Mouse (Mus musculus) adrenal gland, postnatal 36 days (tissue): ENCODE results near the gene Syt6. TPM values are rescaled to one million over a fixed set of nuclear protein-coding genes. Genes with fewer than 3 reads are reported as not detected.

ENCODE experiments used
- DNase-seq, 2 experiments: peaks; one replicate each; pipeline ENCODE4 v3.0.0; 2021; ENCODE audit warnings: mixed read lengths in 1 of 2
- long read RNA-seq, 2 experiments: library from polyadenylated mRNA; stranded (forward); transcript quantifications; one replicate each; pipeline ENCODE4 v2.0.0; 2021; ENCODE audit warnings: borderline sequencing depth in 2 of 2
- total RNA-seq, 2 experiments: library from RNA; stranded (reverse); gene quantifications; 2 replicates each; pipeline ENCODE4 v1.2.3; 2021

Gene Syt6
- total RNA-seq: not detected
- long read RNA-seq, experiment 1: 0 reads
- long read RNA-seq, experiment 2: 0 reads

DNA sequence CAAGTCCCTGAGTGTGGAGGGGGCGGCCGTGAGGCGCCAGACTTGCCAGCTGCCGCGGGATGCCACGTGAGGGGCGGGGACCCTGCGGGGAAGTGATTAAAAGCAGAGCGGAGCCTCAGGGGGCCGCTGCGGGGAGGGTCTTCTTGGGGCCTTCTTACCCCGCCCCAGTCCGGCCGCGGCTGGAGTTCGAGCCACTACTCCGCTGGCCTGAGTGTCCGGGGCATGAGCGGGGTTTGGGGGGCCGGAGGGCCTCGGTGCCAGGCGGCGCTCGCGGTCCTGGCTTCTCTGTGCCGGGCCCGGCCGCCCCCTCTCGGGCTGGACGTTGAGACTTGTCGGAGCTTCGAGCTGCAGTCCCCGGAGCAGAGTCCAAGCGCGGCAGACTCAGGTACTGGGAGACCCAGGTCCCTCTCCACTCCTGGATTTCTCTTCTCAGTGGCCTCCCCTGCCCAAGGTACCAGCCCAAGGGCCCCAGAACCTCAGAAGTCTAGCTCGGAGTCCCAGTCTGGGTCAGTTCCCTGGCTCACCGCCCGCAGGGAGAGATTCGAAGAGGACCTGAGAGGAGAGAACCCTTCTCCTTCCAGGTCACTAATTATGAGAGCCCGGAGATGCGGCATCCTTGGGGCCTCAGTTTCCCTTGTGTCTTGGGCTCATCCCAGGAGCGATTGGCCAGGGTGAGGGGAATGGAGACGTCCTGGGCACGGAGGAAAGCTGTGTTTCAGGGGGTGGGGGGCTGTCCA, at the start of gene Syt6:
Syt6 (plus strand) TSS at position 76 of the 737 bp plus-strand sequence.
- no peak for DNase-seq

DNA sequence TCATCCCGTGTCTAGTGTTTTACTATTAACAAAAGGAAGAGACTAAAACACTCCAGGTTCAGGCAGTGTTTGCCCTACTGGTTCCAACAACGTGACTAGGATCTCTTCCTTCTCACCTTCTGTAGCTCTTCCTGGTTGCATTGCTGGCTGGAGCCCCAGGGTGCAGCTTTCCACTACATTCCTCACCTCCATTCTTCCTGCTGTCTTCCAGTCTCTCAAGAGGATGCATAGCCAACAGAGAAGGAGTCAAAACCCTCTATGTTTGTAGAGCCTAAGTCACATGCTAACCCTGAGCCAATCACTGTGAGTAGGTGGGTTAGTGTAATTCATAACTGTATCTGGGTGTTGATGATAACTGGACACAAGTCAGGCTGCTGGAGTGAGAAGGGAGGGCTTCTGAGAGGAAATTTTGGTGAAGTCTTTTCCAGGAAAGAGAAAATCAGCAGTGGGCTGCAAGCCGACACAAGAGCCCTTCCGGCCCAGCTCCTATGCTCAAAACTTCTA, 48.8 kb upstream of the Syt6 start:
- DNase-seq: no peak

DNA sequence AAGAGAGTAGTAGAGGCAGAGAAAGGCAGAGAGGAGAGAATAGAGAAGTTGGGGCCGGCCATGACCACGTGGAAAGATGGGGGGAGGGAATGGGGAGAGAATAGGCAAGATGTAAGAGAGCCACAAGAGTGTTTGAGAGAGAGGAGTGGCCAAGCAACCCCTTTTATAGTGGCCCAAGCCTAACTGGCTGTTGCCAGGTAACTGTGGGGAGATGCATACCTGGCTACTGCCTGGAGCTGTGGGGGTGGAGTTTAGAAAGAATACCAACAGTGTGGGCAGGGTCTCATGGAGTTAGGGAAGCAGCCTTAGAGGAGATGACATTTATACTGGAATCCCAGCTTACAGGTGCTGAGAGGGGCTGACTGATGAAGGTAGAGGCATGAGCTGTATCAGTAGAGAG, 48.2 kb upstream of the Syt6 start:
- DNase-seq: no peak

GRCm38 (mm10) chr3:103534036-103534435, 41.0 kb upstream of the Syt6 start:
- no peak for DNase-seq

- DNase-seq: no peak
Observed at GRCm38 (mm10) chr3:103535207-103535606, 39.8 kb upstream of the Syt6 start.

DNA sequence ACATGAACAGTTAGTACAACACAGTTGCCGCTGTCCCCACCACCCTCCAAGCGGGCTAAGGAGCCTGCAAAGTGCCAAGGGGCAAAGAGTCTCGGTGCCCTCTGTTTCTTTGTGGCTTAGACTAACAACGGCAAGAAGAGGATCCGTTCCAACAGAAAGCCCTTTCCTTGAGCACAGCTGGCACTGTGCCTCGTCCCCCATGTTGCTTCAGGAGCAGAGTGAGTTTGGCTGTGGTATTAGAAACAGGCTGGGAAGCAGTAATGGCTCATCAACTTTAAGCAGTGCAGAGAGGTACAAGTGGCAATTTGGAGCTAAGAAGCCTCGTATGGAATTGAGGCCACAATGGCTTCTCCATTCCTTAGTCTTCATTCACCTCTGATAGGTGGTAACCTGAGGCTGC, 35.9 kb upstream of the Syt6 start:
- DNase-seq: peak in 1 of 2 experiments; percentile 12

DNA sequence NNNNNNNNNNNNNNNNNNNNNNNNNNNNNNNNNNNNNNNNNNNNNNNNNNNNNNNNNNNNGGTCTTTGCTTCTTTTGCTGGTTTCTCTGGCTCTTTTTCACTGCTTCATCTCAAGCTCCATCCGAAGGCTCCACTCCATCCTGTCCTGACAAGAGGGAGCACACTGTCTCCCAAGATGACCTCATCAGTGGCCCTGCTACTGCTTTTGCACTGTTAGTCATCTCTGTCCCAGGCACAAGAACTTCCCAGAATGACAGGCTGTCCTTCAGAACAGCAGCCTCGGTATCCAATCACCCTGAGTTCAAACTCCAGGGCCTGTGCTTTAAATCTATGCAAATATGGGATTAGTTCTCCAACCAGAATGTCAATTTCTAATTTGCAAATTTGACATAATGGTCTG, 28.9 kb upstream of the Syt6 start:
- DNase-seq: peak; percentile 46 to 58

DNA sequence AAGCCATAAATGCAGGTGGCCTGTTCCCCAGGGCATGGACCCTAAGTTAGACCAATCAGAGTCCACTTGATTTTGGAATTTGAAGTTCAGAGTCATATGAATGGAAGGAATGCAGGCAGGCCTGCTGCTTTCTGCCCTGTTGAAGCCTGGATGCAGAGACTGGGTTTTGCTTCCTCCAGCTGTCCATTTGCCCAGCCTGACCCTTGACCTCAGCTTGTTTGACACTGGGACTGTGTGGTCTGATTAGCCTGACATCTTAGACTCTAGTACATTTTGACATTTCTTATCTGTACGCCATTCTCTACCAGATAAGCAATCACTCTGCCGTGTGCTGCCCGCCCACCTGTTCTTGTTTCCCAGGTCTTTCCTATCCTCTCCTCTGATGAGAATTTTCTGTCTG, 28.4 kb upstream of the Syt6 start:
- no peak for DNase-seq

GRCm38 (mm10) chr3:103550236-103550635, 24.8 kb upstream of the Syt6 start:
- DNase-seq: no peak

- no peak for DNase-seq
Observed at GRCm38 (mm10) chr3:103567226-103567625, 7.8 kb upstream of the Syt6 start.

- no peak for DNase-seq
Observed at GRCm38 (mm10) chr3:103572526-103572925, 2.5 kb upstream of the Syt6 start.

- DNase-seq: no peak
Observed at GRCm38 (mm10) chr3:103573106-103573790, 1.8 kb upstream of the Syt6 start.

DNA sequence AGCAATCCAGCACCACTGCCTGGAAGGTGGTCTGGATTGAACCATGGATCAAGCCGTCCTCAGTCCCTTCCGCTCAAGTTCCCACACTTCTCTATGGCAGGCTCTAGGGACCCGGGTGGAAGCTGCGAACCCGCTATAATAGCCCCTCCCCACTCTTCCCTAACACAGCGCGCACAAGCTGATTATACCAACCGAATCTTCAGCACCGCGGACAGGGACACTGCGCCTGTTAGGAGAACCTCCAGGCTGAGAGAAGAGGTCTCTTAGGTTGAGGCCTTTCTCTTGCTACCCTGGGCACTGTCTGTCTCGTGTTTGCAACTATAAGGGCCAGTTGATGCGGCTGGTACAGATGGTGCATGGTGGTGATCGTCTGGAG, 1.3 kb upstream of the Syt6 start:
- peak; percentile 78 to 81 for DNase-seq

DNA sequence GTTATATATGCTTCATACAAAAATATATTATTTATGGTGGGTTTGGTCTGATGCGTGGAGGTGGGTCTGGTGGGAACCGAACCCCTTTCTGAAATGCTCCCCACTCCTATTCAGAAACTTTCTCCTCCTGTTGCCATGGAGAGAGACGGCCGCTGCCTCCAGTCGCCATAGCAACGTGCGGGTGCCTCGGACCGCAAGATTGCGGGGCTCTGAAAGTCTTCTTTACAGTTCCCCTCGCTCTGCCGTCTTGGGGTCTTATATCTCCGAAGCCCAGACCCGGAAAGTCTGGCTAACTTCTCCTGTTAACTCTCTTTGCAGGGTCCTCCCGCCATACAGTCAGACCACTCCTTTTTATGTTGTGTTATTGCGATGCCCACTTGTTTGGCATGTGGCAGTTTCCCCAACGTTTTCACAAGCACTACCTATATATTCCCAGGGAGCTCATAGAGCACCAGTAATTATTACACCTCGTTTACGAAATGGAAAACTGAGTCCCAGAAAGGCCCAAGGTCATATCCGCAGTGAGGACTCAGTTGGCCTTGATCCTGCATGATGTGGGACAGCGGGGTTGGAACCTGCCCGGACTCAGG, 370 bp upstream of the Syt6 start:
- DNase-seq: no peak

DNA sequence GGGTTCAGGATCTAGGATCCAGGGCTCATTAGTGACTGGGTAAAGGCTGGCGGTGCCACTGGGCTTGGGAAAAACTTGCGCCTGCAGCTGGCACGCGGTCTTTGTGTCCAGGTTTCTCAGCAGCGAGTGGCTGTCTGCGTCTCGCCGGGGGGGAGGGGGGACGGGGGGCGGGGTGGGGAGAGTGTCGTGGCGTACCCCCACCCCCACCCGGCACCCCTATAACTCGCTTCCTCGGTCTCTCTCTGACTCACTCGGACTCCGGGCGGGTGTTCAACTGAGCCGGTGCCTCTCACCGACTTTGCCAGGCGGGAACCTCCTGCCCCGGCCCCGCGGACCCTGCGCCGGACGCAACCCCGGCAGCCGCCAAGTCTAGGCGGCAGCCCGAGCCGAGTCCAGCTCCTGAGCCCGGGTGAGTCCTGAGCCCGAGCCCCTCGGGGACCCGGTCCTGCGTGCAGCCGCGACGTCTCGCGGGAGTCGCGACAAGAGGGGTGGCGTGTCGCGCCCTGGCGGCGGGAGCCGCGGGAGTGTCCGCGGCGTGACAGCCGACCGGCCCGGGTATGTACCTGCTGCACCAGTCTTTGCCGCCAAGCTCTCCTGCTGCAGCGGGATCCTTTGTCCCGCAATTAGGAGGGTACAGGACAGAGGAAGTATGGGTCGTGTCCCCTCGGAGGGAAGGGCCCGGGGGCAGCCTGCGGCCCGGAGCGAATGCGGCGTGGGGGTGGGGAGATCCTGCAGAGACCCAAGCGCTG, 1.0 kb downstream of the Syt6 start:
- peak in 1 of 2 experiments; percentile 22 for DNase-seq

- no peak for DNase-seq
Observed at GRCm38 (mm10) chr3:103587136-103587535, 12.1 kb downstream of the Syt6 start.

- no peak for DNase-seq
Observed at GRCm38 (mm10) chr3:103587672-103588071, 12.6 kb downstream of the Syt6 start.

GRCm38 (mm10) chr3:103589636-103590035, 14.6 kb downstream of the Syt6 start:
- DNase-seq: no peak

GRCm38 (mm10) chr3:103592636-103593035, 17.6 kb downstream of the Syt6 start:
- DNase-seq: no peak

- DNase-seq: no peak
Observed at GRCm38 (mm10) chr3:103593631-103594030, 18.6 kb downstream of the Syt6 start.

DNA sequence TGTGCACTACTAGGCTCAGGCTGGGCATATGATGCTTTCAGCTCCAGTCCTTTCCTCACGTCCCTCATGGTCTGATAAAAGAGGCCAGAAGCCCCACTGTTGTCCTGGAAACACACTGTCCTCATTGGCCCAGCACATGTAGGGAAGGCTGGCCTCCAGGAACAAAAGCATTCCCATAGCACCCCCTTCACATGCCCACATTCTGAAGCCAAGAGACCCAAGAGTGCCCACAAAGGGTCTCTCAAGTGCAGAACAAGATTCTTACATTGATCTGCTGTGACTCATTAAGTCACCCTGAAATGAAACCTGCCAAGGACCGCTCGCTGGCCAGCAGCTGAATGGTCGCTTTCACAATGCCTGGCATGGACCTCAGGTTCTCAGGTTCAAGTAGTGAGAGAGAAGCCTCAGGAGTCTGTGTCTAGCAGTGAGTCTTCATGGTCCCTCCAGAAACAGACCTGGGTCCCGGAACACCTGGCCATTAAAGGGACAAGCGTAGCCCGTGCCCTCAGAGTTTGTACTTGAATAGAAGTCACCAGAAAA, 20.3 kb downstream of the Syt6 start:
- DNase-seq: peak; percentile 23 to 64

DNA sequence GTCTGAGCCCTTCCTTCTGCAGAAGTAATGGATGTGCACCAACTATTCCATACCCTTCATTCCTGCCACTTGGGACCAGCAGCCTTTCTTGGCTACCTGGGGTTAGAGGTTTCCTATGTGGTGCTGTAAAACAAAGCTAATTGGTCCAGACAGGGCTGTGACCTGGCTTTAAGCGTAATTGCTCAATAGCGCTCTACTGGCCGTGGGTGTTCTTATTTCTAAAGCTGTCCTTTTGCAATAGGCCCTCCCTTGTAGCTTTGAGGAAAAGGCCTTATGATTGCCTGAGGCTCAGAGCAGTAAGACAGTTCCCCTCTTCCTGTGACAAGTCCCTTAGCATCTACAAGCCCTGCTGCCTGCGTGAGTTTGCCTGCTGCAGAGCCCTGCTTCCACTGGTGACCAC, 22.6 kb downstream of the Syt6 start:
- DNase-seq: no peak
